Mouse (Mus musculus) lung, adult 2 months (tissue): ENCODE measurements around the gene Ptgis.

Experiments
- CTCF ChIP-seq: fragments of 200-500 bp; IDR thresholded peaks from 2 replicates; pipeline ENCODE4 v1.5.1; 2011; ENCODE audit warnings: mild to moderate bottlenecking, low read length, control low read depth; ENCODE audit not compliant: insufficient read depth
- POLR2A ChIP-seq: fragments of 200-500 bp; IDR thresholded peaks from 2 replicates; pipeline ENCODE4 v1.6.1; 2011; ENCODE audit warnings: low read depth, mild to moderate bottlenecking, control low read depth, low read length, borderline replicate concordance; ENCODE audit errors: extremely low read depth

DNA sequence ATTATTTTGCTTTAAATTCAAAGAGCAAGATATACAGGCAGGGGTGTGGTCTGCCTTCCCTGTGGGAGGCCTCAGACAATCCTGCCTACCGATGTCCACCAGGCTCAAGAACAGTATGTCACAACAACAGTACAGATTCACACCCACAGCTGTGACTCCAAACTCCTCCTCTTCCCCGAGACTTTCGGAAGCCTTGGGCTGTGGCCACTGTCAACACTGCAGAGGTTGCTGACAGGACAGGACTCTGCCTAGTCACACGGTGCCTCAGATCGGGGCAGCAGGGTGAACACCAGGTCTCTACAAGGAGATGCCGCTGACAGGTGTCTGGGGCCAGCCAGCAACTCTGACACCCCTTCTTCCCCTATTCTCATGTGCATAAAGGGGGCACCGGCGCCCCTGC, 92.7 kb downstream of the Ptgis start:
- TF ChIP-seq CTCF (no peak), POLR2A (no peak)
